Mouse (Mus musculus) heart, postnatal 0 days (tissue): ENCODE results near the gene Kidins220.

ENCODE experiments used
- CTCF ChIP-seq: IDR thresholded peaks from 2 replicates; pipeline ENCODE4 v1.5.1; 2016; ENCODE audit warnings: antibody characterized with exemption, control low read depth, low read depth
- EP300 ChIP-seq: IDR thresholded peaks from 2 replicates; pipeline ENCODE4 v1.6.1; 2016; ENCODE audit warnings: antibody characterized with exemption, low read depth

- TF ChIP-seq CTCF (no peak), EP300 (no peak)
Measured at GRCm38 (mm10) chr12:25054511-25054910, 79.8 kb downstream of the Kidins220 start.
